Mouse (Mus musculus) ZHBTc4 (cell line): Measurements from ENCODE around the gene Naif1.
A peak's percentile ranks its signal among the peaks of the same experiment; 100 is the strongest.

ENCODE experiments used
- DNase-seq: peaks from one replicate; pipeline ENCODE4 v3.0.0-alpha.2; 2011; ENCODE audit warnings: low read depth, low spot score

Gene Naif1

GRCm38 (mm10) chr2:32449761-32450754 lies at the start of gene Naif1:
Gene Naif1, plus strand, starts transcription at chr2:32450457.
- no peak for DNase-seq

- DNase-seq: peak; percentile 97
Measured at GRCm38 (mm10) chr2:32404663-32405062, 45.6 kb upstream of the Naif1 start.

GRCm38 (mm10) chr2:32407144-32407824 lies 43.0 kb upstream of the Naif1 start:
- no peak for DNase-seq

GRCm38 (mm10) chr2:32408429-32409424 lies 41.5 kb upstream of the Naif1 start:
- DNase-seq: no peak

GRCm38 (mm10) chr2:32411407-32411806 lies 38.9 kb upstream of the Naif1 start:
- no peak for DNase-seq

- DNase-seq: no peak
Measured at GRCm38 (mm10) chr2:32412742-32413531, 37.3 kb upstream of the Naif1 start.

GRCm38 (mm10) chr2:32413936-32414335 lies 36.3 kb upstream of the Naif1 start:
- DNase-seq: no peak

- DNase-seq: no peak
Measured at GRCm38 (mm10) chr2:32415801-32416200, 34.5 kb upstream of the Naif1 start.

GRCm38 (mm10) chr2:32416556-32416955 lies 33.7 kb upstream of the Naif1 start:
- no peak for DNase-seq

- no peak for DNase-seq
Measured at GRCm38 (mm10) chr2:32417486-32417885, 32.8 kb upstream of the Naif1 start.

GRCm38 (mm10) chr2:32418430-32419151 lies 31.7 kb upstream of the Naif1 start:
- DNase-seq: no peak

GRCm38 (mm10) chr2:32419359-32419758 lies 30.9 kb upstream of the Naif1 start:
- DNase-seq: no peak

- DNase-seq: no peak
Measured at GRCm38 (mm10) chr2:32420066-32420608, 30.1 kb upstream of the Naif1 start.

- DNase-seq: no peak
Measured at GRCm38 (mm10) chr2:32420647-32421046, 29.6 kb upstream of the Naif1 start.

GRCm38 (mm10) chr2:32421851-32422251 lies 28.4 kb upstream of the Naif1 start:
- DNase-seq: no peak

- DNase-seq: peak; percentile 86
Measured at GRCm38 (mm10) chr2:32423481-32424331, 26.6 kb upstream of the Naif1 start.

- DNase-seq: no peak
Measured at GRCm38 (mm10) chr2:32424796-32425195, 25.5 kb upstream of the Naif1 start.

GRCm38 (mm10) chr2:32425568-32425967 lies 24.7 kb upstream of the Naif1 start:
- no peak for DNase-seq

- no peak for DNase-seq
Measured at GRCm38 (mm10) chr2:32426141-32426540, 24.1 kb upstream of the Naif1 start.
